Mouse (Mus musculus) splenic B cell, adult 2 months (primary cell): ENCODE measurements at regions not wholly inside any gene's neighbourhood (a gene's known extent, or its start where the extent isn't known, plus 50 kb on each side); places are given as distances from the start of the nearest gene placed in this dataset.

Source experiments
- DNase-seq: peaks from one replicate; pipeline ENCODE4 v3.0.0-alpha.2; 2011; ENCODE audit warnings: low read depth, low spot score
- H3K27me3 ChIP-seq: 2 replicates; pipeline ENCODE4 v1.6.1; 2012; ENCODE audit warnings: mild to moderate bottlenecking, low read length, moderate library complexity, mixed read lengths; ENCODE audit not compliant: control insufficient read depth, poor library complexity, insufficient read depth, severe bottlenecking
- H3K36me3 ChIP-seq: 2 replicates; pipeline ENCODE4 v1.6.1; 2012; ENCODE audit warnings: mild to moderate bottlenecking, low read length, moderate library complexity, mixed read lengths; ENCODE audit not compliant: control insufficient read depth, poor library complexity, insufficient read depth, severe bottlenecking

GRCm38 (mm10) chr6:50804477-50805005 is 150.3 kb upstream of the Npvf start:
- Histone ChIP-seq H3K36me3 (no peaks in the 10 kb centered on the region), H3K27me3 (no peaks in the 10 kb centered on the region; the same call in 1 of the 2 replicates)
- DNase-seq = no peak

DNA sequence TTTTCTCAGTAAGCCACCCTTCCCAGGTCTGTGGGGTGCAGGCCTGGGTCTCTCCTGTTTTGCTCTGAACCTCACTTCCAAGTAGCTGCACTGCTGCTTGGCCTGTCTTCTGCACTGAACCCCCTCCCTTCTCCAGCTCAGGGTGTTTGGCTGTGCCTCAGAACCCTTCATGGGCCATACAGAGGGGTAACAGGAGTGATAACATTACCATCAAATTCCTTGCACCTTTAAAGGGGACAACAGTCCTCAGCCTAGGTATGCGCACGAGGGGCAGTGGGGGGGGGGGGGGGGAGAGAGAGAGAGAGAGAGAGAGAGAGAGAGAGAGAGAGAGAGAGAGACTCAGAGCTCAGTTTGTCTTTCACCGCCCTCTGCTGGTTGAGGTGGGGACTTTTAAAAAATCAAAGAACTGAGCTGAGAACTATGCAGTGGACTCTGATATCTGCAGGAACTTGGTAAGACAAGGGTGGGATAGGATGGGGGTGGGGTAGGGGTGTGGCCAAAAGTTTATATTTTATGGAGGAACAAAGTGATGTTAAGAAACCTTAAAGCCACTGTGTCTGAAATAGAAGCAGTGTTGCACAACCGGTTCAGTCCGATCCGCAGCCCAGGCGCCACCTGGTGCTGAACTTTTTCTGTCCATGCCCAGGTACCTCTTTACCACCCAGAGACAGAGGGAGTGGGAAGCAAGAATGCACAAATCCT is 152.3 kb upstream of the Npvf start:
- Histone ChIP-seq H3K27me3 (no peaks in the 10 kb centered on the region; the same call in 1 of the 2 replicates), H3K36me3 (no peaks in the 10 kb centered on the region)
- peak; percentile 44 for DNase-seq

DNA sequence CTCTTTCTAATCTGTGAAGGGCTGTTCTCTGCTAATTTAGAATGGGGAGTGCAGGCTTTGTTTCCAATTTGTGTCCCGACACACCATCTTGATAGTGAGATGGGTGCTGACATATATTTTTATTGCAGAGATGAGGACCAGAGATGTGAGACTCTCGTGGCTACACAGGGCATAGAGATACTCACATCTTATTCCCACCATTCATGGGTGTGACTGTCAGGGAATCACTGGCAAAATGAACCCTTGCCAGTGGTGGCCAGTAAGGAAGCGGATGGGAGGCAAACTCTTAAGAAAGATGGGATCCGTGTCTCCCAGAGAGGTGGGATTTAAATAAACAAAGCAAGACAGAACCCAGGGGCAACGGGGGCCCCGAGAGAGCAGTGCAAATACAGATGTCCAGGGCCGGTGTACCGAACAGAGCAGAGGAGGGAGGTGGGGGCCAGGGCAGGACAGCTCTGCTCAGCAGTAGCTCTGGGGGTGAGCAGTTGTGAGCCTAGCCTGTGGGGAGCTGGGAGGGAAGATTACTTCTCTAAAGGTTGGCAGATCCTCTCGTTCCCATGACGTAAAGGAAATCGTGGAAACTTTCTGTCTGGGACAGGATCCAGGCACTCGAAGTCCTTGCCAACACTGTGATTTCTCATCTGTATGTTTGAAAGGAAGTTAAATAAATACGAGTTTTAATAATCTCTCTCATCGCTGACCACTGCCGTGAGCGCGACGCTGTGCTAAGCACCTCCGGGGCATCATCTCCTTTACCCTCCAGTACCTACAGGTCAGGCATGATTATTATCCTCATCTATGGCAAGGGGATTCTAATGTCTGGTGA is 153.2 kb upstream of the Npvf start:
- Histone ChIP-seq H3K27me3 (no peaks in the 10 kb centered on the region; the same call in 1 of the 2 replicates), H3K36me3 (no peaks in the 10 kb centered on the region)
- DNase-seq = no peak

DNA sequence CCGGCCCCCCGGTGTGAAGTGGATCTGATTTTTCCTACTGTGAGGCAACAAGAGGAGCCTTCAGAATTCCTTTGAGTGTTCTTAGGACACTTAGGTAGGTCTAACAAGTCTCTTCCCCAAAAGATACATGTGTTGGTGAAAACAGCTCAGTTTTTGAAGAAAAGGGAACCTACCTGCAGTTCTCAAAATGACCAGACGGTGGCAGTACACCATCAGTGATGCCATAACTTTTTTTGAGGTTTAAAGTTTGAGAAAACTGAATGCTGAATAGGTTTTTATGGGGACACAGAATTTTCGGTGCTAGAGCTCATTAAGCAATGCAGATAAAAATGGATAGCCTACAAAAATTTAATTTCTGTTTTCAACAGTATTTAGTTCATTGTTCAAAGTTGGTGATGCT is 153.9 kb upstream of the Npvf start:
- peak; percentile 73 for DNase-seq
- no peaks in the 10 kb centered on the region; the same call in 1 of the 2 replicates for H3K27me3 ChIP-seq
- no peaks in the 10 kb centered on the region for H3K36me3 ChIP-seq

DNA sequence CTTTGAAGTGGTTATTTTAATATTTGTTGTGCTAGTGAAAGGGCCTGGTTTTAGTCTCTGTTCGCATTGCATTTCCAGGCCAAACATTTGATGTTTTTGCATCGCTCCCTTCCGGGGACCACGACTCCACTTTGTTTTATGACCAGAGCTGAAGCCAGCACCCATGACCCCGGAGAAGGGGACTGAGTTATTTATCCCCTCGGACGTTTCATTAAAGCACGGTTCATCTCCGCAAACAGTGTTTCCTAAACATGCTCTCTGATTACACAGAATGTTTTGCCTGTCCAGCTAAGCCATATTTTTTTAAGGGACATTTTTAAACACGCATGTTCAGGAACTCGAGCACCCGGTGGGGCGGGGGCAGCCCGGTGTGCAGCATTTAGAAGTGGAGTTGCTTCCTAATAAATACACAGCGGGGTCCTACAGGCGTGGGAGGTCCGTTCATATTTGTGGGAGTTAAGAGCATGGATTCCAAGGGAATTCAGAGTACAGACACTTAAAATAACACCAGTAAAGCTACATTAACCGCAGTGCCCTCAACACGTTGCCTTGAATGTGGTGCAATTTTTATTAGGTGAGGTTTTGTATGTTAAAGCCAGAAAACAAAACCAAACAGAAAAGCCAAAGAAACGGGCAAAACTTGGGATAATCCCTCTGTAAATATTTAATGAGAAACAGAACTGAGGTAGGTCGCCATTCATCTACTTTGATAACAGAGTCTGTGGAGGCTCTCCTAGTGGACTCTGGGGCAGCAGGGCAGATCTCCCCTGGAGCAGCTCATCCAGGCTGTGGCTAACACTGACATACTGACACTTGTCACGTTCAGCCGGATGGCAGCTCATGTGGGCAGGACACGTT is 154.8 kb upstream of the Npvf start:
- DNase-seq = no peak
- no peaks in the 10 kb centered on the region; the same call in 1 of the 2 replicates for H3K27me3 ChIP-seq
- H3K36me3 ChIP-seq = no peaks in the 10 kb centered on the region

- no peaks in the 10 kb centered on the region; the same call in 1 of the 2 replicates for H3K27me3 ChIP-seq
- DNase-seq = peak; percentile 4
Measured at GRCm38 (mm10) chr6:50809669-50809983, 155.4 kb upstream of the Npvf start.

DNA sequence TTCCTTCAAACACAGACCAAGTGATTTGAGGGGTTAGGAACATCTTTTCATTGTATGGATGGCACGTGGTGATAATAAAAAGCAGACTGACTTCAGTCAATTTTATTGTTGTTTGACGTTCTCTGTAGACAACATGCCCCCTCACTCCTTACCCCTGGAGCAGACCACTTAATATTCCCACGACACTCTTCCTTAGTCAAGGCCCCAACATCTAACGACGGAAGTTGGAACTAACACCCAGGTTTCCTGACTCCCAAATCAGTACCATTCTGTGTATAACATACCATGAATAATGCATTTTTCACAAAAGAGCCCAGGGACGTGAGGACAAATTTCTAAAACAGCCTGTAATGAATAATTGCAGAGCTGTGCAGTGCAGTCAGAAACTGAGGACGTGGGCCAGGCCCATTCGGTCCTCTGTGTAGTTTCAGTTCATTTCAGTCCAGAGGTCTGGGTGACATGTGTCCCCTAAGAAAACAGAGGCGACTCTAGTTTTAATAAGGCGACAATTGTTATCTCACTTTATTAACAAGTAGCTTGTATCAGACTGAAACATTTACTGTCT is 160.8 kb upstream of the Npvf start:
- Histone ChIP-seq H3K27me3 (no peaks in the 10 kb centered on the region), H3K36me3 (no peaks in the 10 kb centered on the region)
- DNase-seq = no peak

More at GRCm38 (mm10) chr6:50809669-50809983, 155.4 kb upstream of the Npvf start:
- H3K36me3 ChIP-seq = no peaks in the 10 kb centered on the region

DNA sequence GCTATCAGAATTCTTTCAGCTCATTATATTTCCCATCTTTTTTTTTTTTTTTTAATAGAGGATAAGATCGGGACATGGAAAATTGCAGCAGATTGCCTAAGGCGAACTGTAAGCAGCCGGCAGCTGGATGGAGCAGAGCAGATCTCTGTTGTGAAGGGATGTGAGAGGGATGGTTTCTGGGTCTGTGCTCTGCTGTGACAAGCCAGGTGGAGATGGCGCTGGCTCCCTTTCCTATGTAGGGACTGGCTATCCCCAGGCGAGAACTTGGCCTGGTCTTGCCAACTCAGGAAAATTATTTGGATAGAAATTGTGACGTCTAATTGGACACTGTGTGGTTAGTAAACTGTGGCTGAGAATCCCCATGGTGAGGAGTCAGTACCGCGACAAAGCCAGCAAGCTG is 161.3 kb upstream of the Npvf start:
- no peaks in the 10 kb centered on the region for H3K36me3 ChIP-seq
- no peaks in the 10 kb centered on the region for H3K27me3 ChIP-seq
- DNase-seq = no peak

DNA sequence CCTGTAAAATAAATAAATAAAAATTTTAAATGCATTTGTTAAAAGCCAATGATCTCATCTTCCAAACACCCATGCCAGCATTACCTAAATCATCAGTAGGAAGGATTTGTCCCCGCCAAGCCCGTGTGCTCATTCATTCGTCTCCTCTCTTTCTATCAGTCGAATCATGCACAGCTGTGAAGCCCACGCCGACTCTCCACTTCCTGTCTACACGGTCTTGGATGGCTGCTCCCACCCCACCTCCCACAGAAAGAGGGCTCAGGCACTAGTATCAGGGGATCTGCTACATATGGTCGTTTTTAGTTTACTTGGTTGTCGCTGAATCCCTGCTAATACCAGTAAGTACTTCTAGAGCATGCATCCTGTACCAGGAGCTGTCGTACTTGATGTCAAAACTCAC is 163.2 kb upstream of the Npvf start:
- no peaks in the 10 kb centered on the region for H3K36me3 ChIP-seq
- H3K27me3 ChIP-seq = no peaks in the 10 kb centered on the region
- DNase-seq = peak; percentile 26

DNA sequence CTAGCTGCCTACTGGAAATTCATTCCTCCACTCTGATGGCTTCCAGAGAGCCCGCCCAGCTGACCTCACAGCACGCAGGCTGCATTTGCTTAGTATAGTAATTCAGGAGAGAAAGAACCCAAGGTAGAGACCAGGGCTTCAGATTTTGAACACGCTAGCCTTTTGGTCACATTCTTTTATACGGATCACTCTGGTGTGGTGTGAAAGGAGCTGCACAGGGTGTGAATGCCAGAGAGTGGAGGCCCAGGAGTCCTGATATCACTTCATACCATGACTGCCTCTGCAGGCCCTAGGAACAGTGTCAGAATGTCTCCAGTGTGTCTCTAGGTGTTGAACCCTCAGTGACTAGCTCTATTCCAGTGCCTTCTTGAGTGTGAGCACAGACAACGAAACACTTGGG is 164.2 kb upstream of the Npvf start:
- no peak for DNase-seq
- no peaks in the 10 kb centered on the region for H3K36me3 ChIP-seq
- no peaks in the 10 kb centered on the region for H3K27me3 ChIP-seq

DNA sequence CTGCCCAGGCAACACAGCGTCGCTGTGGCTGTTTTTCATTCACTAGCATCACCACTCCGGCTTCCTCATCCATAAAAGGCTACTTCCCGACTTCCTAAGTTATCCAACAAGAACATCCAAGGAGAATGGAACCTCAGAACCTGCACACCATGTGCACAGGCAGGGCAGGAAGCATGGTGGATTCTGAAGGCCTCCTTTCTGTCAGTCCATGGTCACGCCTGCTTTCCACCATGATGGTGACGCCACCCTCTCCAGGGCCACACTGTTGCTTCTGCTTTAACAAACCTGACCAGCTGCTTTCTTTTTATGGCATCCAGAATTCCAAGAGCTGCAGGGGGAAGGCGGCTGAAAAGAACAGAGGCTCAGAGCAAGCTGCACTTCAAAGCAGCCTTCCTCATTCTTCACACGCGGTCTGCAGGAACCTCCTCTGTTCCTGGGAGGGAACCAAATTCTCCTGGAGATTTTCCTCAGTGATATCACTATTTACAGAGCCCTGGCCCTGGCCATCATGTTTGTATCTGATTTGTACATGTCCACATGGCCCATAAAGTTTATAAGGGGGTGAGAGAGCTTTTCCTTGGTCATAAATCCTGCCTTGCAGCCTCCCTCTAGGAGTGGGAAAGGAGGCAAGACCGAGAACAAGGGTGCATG is 164.8 kb upstream of the Npvf start:
- no peaks in the 10 kb centered on the region for H3K36me3 ChIP-seq
- no peaks in the 10 kb centered on the region for H3K27me3 ChIP-seq
- no peak for DNase-seq

- no peak for DNase-seq
- H3K36me3 ChIP-seq = no peaks in the 10 kb centered on the region
- no peaks in the 10 kb centered on the region for H3K27me3 ChIP-seq
Measured at GRCm38 (mm10) chr6:50821401-50822235, 167.4 kb upstream of the Npvf start.
